Mouse (Mus musculus) megakaryocyte, adult 5-6 weeks (primary cell): ENCODE measurements around the gene R3hdm2. TPM values are rescaled to one million over a fixed set of nuclear protein-coding genes. Genes with fewer than 3 reads are reported as not detected.

Source experiments
- ATAC-seq: 2 replicates; pipeline ENCODE4 v1.8.0; 2016; ENCODE audit warnings: mild to moderate bottlenecking, inconsistent platforms; ENCODE audit not compliant: poor library complexity, severe bottlenecking
- total RNA-seq, 2 experiments: library from RNA; stranded (forward) in 1 of 2; stranded (reverse) in 1 of 2; fragments of 153-499, 151-499 nt in 1 of 2; fragments of 221-1000, 200-1000 nt in 1 of 2; gene quantifications; 2 replicates each; pipeline versions ENCODE4 v1.2.3 to v1.2.4; 2015 to 2017

R3hdm2 gene
- total RNA-seq, 2 experiments from 2014 or later = 30.6 to 101 TPM

DNA sequence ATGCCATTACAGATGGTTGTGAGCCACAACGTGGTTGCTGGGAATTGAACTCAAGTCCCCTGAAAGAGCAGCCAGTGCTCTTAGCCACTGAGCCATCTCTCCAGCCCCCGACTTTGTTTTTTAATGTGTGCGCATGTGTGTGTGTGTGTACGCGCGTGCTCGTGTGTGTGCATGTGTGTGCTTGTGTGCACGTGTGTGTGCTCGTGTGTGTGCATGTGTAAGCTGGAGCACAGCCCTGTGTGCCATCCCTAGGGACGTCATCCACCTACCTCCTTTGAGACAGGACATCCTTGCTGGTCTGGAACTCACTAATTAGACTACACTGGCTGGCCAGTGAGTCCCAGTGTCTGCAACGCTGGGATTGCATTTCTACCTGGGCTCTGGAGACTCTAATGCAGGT, 27.4 kb upstream of the R3hdm2 start:
- no peak for ATAC-seq

- ATAC-seq = no peak; the same call in 1 of the 2 replicates
Measured at GRCm38 (mm10) chr10:127353909-127354895, 25.9 kb upstream of the R3hdm2 start, which contains the start of gene Inhbe. TSS of gene Inhbe (minus strand) at chr10:127354411.

DNA sequence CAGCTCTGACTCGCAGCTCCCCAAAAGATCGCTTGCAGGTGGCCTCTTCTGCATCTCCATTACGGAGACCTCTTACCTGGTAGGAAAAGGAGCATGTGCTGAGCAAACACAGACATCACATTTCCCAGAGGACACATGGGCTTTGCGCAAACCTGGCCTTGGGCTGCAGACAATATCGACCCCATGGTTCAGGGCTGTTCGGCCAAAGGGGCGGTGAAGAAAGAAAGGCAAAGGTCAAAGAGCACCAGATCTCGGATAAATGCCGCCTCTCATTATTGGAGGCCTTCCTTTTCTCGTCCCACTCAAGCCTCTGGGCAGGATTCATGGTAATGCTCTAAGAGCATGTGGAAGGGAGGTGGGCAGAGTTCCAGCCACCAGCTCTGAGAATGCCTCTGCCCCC, 24.8 kb upstream of the R3hdm2 start:
- no peak for ATAC-seq

- ATAC-seq = peak; percentile 93
Measured at GRCm38 (mm10) chr10:127360714-127361113, 19.4 kb upstream of the R3hdm2 start.

- ATAC-seq = no peak
Measured at GRCm38 (mm10) chr10:127367116-127367515, 13.0 kb upstream of the R3hdm2 start.

- no peak for ATAC-seq
Measured at GRCm38 (mm10) chr10:127368273-127368672, 11.9 kb upstream of the R3hdm2 start.

- no peak for ATAC-seq
Measured at GRCm38 (mm10) chr10:127369834-127370820, 10.0 kb upstream of the R3hdm2 start, which contains the start of gene Inhbc. TSS of gene Inhbc (minus strand) at chr10:127370431.

GRCm38 (mm10) chr10:127371023-127371422, 9.1 kb upstream of the R3hdm2 start:
- ATAC-seq = no peak

DNA sequence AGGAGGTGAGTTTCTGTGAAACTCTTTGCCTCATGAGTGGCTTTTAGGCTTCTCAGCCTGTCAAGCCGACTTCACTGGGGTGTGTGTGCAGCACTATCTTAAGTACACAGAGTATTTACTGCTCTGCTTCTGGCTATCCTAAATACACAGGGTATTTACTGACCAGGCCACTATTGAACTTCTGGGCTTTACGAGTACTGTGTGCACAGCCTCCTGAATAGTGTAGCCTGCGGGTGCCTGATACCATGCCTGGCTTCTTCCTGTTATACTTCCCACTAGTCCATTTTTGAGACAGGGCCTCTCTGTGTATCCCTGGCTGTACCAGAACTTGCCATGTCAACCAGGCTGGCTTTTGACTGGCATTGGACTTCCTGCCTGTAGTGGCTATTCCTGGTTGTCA, 2.4 kb upstream of the R3hdm2 start:
- ATAC-seq = no peak

- ATAC-seq = no peak
Measured at GRCm38 (mm10) chr10:127379654-127380053, 473 bp upstream of the R3hdm2 start.

DNA sequence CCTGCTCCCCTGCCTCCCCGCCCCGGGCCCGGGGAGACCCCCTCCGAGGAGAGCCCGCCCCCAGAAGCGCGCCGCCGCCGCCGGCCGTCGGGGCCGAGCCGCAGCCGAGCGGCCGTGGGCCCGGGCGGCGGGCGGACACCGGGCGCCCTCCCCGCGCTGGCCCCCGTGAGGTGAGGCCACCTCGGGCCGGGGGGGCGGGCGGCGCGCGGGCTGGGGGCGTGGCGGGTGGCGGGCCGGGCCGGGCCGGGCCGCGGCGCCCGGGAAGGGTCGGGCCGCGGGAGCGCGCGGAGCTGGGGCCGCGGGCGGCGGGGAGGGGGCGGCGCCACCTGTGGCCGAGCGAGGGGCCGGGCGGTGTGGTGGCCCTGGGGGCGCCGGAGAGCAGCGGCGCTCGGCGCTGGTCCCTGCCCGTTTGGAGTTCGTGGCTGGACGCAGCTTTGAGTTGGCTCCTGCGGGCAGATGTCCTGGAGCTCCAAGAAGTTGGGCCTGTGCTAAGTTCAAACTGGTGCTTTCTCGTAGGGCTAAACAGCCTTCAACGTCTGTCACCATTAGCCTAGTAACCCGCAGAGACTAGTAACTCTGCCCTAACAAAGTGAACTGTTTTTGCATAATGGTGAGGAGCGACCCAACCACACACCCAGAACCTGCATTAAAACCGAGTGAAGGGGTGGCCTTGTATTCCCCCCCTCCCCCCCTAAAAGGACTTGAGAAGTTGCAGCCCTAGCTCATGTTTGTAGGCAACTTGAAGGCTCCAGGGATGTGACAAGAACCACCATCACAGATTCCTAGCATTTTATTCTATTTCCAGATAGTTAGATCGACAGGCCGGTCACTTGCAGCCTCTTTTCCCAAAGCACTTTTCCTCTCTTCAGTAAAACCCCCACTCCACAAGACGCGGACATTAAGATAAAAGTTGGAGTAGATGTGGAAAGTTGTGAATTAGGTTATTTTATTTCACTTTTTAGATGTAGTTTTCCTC, 928 bp downstream of the R3hdm2 start:
- peak; percentile 68 for ATAC-seq

GRCm38 (mm10) chr10:127381743-127382134, 1.6 kb downstream of the R3hdm2 start:
- no peak for ATAC-seq

- ATAC-seq = no peak
Measured at GRCm38 (mm10) chr10:127391774-127392173, 11.6 kb downstream of the R3hdm2 start.

GRCm38 (mm10) chr10:127404701-127405100, 24.6 kb downstream of the R3hdm2 start:
- ATAC-seq = no peak

DNA sequence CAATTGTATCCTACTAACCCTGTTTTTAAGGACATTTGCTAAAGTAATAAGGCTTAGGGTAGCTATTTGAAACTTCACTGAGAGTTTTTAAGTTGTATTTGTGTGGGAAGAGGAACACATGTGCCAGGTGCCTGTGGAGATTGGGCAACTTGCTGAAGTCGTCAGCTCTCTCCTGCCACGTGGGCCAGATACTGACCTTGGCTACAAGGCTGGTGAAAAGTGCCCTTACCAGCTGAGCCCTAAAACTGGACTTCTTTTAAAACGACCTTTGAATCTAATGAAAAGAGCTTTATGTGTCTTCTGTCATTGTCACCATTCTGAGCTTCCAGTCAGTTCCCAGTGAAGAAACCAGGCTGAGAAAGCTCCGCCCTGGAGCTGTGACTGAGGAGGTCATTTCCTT, 27.3 kb downstream of the R3hdm2 start:
- no peak for ATAC-seq

- ATAC-seq = no peak
Measured at GRCm38 (mm10) chr10:127412101-127412500, 32.0 kb downstream of the R3hdm2 start.

DNA sequence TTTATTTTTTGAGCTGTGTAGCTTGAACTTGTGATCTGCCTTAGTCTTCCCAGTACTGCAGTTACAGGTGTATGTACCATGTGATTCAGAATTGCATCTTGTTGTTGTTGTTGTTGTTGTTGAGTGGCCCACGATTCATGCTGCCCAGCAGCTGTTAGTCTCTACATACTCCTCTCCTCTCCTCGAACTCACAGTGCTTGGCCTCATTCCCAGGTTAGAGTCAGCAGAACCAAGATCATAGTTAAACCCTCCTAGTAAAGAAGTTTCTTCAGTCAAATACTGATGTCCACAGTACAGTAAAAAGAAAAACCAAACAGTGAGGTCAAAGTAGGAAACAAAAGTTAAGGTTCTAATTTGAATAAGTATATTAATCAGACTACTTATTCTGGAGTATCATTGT, 32.6 kb downstream of the R3hdm2 start:
- ATAC-seq = no peak

- ATAC-seq = no peak
Measured at GRCm38 (mm10) chr10:127413585-127413984, 33.5 kb downstream of the R3hdm2 start.

GRCm38 (mm10) chr10:127414141-127414540, 34.0 kb downstream of the R3hdm2 start:
- ATAC-seq = no peak

DNA sequence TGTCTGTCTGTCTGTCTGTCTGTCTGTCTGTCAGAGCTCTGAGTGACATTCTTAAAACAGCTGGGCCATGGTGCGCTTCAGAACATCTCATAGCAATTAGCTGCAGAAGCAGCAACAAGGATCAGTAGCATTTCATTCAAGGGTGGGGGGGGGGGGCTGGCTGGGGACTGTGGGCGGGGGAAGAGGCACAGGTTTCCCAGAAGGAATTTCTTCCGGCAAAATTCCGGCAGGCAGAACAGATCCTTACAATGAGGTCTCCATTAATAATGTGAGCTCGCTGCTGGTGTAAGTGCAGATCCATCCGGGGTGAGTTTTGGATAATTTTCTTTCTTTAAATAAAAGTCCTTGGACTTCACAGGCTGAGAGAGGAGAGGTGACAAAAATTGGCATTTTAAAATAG, 40.0 kb downstream of the R3hdm2 start:
- ATAC-seq = no peak
